Mouse (Mus musculus) kidney, adult 9 months (tissue): ENCODE measurements at regions not wholly inside any gene's neighbourhood (a gene's known extent, or its start where the extent isn't known, plus 50 kb on each side); places are given as distances from the start of the nearest gene placed in this dataset.
"Not testable (repeated sequence)": the region's sequence is repeated elsewhere in the genome, so short reads cannot be mapped to it uniquely, and the experiment has no call there.

Source experiments
- DNase-seq: peaks from one replicate; pipeline ENCODE4 v3.0.0; 2022

DNA sequence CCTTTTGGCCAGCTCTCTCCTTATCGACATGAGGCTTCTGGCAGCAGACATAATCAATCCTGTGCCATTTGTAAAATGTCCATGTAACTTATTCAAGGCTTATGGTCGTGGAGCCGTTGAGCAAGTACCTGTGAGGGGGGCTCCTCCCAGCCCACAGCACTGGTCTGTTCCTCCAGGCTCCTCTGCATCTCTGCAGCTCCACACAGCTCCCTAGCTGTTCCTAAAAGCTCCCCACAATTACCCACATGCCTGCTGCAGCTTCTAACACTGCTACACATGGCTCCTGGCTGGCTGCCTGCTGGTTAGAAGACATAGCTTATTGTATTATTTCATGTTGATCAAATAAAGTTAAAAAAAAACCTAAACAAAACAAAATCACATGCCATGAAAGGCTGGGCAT lies 77.9 kb downstream of the Tcp10c start:
- not testable (repeated sequence) for DNase-seq

DNA sequence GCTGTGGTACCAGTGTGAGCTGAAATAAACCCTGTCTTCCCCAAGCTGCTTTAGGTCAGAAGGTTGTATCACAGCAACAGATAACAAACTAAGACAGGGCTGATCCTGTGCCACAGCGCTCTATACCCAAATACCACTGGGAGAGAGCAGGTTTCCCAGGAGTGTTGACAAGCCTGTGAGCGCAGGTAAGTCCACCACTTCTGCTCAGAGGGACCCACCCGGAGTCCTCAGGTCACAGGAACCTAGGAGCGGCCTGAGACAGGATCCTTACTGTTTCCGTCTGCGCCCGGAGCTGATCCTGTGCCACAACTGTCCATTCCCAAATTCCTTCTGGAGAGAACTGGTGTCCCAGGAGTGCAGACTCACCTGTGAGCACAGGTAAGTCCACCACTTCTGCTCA lies 79.8 kb downstream of the Tcp10c start:
- not testable (repeated sequence) for DNase-seq

DNA sequence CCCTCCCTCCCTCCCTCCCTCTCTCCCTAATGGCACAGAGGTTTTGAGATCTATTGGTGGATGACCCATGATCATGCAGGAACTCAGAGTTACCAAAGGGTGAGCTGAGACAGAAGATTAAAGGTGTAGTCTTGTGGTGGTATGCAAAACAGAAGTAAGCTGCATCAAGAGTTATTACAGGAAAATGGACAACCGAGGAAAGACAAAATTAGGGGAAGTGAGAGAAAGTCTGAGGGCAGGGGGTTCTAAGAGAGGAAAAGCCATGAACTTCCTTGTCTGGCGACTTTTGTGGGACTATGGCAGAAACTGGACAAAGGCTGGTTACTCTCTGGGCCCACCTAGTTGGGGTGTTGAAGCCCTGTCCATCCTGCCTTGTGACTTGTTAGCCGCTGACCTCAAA lies 84.4 kb downstream of the Tcp10c start:
- not testable (repeated sequence) for DNase-seq

DNA sequence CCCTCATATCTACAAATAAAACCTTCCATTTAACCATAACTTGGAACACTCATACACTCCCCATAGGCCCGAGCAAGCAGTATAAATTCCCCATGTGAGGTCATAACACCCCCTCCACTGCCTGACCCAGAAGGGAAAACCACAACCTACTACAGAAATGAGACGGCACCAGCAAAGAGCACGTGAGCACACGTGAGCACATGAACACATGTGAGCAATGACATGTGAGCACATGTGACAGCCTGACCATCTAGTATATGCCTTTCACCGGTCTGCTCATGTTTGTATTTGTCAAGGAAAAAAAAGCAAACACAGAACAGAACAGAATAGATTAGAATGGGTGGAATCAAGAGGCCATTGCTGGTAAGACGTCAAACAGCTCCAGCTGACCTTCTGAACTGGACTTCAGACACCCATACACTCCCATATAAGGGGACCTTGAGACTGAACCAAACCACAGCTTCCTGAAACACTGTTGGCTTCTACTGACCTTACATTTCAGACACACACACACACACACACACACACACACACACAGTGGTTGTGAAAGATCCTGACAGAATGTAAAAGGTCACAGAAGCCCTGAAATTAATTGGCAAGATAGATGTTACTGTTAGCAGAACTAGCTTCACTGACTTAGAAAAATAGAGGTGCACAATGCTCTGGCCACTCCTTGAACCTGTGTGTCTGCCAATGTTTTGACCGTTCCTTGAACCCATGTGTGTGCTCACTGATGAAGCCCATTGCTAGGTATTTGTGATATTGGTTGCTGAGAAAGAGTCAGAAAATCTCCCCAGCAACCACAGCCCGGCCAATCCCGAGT lies 86.5 kb downstream of the Tcp10c start:
- DNase-seq, result peak; percentile 11

DNA sequence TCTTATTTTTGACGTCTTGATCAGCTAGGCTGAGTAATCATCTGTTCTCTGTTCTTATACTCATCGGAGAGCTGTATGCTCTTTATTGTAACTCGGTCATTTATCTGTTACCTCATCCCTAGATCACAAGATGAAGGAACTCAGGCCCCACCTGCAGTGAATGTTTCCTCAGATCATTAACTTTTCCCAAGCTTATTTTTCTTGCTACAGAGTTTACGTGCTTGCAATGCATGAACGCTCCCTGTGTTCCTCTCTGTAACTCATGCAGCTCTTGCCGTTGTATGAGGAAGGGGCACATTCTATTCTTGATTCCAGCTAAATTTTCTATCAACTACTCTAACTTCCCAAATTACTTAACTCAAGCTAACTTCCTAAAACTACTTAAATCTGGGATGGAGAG lies 87.9 kb downstream of the Tcp10c start:
- not testable (repeated sequence) for DNase-seq

DNA sequence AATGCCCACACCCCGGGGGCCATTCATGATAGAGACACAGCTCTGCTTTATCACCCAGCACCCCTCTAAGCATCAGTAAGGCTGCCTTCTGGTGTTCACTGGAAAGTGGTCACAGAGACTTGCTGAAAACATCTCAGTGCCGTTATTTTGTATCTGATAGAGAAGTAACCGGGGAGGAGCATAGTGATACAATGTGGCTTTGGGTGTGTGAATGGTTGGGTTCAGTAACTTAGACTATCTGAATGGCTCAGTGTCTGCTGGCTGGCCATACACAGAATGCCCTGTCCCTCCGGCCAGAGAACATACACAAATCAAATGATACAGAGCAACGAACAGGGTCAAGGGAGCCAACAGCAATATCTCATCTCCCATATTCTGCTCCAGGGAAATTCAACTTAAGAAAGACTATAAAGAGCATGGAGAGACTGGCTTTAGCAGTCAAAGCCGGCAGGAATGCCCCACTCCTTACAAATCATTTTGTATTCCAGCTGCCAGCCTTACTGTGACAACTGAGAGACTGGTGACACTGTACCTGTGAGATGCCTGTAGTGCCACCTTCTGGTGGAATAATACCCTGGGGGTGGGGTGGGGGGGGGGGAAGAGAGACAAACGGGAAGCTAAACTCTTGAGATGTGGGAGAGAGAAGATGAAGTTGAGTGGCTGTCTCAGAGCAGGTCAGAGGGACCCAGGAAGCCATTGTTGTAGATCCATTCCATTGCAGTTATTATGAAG lies 102.7 kb downstream of the Tcp10c start:
- not testable (repeated sequence) for DNase-seq

DNA sequence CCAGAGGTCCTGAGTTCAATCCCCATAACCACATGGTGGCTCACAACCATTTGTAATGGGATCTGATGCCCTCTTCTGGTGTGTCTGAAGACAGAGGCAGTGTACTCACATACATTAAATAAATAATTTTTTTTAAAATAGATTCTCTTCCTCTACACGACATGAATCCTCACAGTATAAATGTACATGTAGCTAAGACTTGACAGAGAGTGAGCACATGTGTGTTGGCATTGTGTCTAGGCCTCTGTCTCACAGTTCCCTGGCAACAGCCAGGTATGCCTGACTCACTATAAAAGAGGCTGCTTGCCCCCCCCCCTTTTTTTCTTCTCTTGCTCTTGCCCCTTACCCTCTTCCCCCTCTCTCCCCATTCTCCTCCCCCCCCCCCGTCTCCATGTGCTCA lies 103.6 kb downstream of the Tcp10c start:
- not testable (repeated sequence) for DNase-seq

DNA sequence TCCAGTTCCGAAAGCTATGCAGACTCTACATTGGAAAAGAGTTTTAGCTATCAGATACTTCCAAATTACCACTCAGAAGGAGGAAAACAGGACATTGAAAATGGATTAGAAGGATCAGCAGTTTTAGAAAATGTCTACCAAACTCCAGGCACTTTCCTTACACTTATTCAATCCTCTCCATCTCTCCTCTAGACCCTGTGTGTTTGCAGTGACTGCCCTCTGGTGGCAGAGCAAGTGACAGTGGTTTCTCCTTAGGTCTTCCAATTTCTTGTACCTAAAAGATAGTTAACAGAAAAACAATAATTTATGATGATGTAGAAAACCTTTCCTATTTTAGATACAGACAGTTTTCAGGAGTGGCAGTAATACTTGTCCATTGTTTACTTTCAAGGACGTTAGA lies 104.4 kb downstream of the Tcp10c start:
- DNase-seq, result not testable (repeated sequence)

DNA sequence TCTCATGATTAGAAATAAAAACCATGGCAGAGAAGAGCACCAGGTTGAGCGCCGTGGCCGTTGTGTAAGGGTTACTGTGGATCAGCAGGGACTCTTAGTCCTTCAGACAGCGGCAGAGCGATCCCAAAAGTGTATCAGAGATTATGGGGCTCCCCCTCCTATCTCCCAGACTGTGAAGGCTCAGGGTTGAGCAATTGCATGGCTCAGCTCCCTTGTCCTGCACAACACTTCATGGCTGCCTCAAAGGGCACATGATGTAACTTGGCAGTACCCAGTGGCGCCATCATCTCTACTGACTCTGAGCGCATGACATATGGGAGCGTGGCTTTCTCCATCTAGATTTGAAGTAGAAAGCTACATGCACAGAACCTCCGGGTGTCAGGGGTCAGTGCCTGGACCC lies 108.3 kb downstream of the Tcp10c start:
- not testable (repeated sequence) for DNase-seq

DNA sequence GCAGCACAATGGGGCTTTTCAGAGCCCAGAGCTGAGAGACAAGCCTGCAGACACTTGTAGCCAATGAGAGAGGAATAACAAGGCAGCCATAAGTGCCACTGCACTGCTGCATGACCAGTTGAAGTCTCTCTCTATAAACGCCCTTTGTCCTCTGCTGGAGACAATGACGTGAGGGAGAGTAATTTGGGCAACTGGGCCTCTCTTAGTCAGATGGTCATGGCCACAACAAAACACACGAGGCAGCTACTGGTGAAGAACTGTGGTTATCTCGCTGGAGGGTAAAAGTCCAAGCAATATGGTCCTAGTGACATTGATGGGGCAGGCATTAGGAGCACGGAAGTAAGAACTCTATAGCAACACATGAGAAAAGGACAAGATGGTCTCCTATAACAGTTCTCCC lies 111.5 kb downstream of the Tcp10c start:
- DNase-seq, result not testable (repeated sequence)

DNA sequence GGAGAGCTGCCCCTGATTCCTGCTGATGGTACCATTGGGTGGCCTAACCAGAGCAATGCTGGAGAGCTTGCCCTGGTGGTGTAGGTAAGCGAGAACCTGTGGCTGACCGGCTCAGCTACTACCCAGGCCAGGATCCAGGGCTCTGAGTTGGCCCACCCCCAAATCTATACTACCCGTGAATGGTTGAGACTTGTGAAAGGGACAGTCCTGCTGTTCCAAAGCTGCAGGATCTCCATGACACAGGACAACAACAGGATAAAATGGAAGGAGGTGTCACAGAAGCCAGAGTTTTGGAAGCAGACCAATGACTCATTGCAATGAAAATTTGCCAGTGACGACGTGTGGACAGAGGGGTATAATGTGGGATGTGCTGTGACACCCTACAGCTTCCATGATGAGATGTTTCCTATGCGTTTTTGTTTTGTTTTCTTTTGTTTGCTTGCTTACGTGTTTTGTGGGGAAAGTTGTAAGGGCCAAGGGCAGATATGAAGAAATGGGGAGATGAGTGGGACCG lies 115.6 kb downstream of the Tcp10c start:
- not testable (repeated sequence) for DNase-seq

DNA sequence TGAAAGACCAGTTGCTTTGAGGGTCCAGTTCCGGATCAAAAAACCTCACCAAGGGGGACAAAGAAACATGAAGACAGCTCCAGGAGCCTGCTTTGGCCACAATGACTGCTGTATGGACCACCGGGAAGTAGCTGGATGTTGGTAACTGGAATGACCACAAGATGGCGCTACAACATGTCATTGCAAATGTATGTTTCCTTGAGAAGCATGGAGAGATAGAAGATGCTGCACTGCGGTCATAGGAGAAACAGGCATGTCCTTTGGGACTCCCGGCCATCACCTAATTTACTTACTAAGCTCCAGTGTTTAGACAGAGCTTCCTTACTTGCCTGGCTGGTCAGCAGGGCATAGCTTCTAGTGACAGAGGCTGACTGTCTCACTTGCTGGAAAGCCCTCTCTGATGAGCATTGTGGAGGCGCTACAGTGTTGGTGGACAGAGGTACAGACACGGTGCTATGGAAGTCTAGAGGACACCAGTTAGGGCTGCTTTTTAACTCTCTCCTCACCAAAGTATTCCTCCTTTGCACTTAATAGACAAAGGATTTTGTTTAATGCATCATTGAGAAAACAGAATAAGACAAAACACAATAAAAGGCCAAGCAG lies 118.2 kb downstream of the Tcp10c start:
- DNase-seq, result peak; percentile 78

DNA sequence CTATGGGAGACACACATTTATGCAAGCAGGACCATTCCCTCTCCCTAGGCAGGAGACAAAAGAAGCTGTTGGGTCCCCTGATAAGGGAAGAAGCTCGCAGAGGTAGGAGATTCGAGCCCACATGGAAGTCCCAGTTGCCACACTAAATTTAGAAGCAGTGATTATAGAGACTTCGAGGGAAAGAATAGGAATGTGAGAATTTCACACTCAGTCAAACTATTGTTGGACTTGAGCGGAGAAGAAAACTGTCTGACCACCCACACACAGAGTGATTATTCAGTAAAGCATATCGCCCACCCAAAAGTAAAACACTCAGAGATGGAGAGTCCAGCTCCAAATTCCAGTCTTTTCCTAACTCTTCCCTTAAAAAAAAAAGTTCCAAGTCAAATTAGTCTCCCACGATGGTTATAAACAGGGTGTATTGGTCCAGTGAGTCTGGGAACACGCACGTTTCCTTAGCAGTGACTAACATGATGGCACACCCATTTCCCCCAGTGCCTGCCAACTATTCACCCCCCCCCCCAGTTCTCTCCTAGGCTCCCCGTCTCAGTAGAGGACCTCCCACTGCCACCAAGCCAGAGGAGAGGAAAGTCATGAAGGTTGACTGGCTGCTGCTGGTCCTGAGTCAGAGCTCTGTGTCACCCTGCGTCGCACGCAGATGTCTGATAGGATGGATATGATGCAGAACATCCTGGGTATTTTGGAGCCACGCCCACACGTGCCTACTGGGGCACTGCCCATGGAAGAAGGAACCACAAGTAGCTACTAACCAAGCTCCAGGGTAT lies 120.1 kb downstream of the Tcp10c start:
- DNase-seq, result peak; percentile 25

DNA sequence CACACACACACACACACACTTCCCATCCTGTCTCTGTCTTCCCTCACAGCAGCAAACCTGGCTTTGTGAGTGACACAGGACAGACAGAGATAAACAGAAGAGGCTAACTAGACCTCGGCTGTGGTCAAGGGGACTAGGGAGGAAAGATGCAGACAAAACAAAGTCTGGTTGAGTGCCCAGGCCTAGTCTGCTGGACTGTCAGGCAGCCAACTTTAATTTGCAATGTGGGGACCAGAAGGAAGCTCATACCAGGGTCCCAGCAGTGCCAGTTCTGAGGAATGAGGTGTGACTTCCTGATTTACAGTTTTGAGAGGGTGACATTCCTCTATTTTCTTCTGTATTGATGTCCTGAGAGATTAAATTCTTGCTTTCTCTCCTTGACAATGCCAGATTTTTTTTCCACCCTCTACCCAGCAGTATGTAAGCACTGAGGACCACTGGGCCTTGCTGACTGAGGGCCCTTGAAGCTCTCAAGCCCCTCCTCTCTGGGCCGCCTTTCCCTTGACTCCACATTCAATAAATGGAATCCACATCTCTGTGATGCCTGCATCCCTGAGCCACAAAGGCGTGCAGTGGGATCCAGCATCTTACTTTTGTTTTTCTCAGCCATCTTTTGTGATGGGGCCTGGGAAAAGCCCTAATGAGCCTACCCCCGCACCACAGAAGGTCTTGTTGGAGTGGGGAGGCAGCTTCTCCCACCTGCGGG lies 124.6 kb downstream of the Tcp10c start:
- DNase-seq, result no peak

DNA sequence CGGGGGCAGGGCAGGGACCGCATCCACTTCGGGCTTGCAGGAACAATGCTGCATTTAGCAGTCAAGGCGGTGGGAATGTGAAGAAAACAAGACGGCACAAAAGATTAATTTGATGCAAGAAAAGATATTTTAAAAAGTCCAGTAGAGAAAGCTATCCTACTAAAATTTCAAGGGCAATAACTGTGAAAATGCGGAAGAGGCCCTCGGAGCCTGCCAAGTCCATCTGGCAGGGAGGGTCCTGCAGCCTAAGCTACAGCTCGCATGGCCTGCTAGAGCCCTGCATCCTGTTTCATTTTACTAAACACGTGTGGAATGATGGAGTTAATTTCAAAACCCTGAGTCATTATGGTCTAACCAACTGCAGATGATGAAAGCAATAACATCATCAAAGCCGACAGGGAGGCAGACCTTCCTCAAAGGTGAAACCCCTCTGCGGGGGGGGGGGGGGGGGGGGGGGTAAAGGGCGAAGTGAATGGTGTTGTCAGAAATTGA lies 125.2 kb downstream of the Tcp10c start:
- DNase-seq, result no peak

DNA sequence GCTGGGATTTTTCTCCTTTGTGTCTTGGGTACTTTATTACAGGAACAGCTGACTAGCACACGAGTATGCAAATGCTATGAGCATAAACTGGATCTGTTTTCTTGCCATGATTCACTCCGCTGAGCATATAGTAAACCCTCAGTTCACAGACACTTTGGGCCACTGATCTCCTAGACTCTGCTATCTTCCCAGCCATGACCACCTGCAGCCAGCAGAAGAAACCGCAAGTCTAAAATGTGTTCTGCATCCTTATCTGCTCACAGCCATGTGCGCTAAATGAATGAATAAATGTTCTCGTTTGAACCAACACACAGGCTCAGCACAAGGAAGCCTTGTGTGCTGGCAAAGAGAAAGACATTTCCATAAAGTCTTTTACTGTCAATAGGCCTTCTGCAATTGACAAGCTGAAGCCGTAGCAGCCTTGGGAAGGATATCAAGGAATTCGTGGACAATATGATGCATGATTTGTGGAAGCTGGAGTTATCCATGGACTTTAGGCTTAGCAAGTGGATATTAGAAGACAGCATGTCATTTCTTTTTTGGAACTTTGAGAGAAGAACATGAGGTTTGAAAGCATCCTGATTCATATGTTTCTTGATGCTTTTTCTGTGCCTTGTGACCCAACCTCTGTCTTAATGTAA lies 127.2 kb downstream of the Tcp10c start:
- no peak for DNase-seq

DNA sequence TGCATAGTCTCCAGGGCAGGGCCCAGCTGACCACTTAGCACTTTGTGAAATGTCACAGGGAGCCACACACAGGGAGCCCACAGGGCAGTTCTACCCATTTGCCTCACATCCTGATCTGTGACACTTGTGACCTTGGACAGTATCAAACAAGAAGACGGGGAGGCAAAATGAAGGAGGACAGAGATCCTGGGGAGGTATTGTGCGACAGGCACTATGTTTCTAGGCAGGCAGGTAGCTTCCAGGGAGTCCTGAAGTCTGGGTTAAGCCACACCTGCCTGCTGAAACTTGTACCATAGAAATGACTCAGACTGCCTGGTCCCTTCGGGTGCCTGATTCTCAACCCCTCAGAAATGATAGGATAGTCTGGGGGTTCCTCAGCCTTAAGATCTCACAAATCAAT lies 127.8 kb downstream of the Tcp10c start:
- no peak for DNase-seq

DNA sequence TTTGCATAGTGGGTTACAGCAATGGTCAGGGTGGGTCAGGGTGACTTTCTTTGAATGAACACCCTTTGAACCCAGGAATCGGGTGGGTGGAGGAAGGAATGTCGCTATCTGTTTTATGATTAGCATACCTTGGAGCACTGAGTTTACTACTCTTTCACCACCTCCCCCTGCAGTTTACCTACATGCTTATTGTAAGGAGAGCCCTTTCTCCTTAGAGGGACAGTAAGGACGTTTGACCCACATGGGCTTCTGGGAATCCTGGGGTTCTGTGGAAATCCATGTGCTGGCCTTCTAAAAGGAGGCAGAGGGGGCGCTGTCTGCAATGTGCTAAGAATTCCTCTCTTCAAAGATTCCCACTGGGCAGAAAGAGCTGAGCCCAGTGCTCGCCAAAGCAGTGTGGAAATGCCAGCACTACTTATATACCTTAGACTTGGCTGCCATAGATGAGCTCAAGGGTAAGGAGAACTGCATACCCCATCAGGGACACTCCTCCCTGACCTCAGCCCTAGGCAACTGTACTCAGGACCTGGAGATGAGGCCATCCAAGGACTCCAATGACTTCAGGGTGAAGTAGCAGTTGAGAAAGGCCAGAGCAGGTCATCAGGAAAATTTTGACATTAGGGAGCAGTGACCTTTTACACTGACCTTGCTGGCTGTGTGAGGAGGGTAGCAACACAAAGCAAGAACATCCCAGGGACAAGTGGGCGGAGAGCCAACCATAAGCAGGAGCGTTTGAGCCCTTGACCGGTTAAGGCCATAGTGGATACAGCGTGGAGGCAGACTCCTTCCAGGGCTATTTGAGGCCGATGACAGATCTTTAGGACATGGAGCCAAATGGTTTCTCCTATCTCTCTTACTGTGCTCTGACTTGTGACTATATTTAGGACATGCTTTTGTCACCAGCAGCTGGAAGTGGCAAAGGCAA lies 133.2 kb downstream of the Tcp10c start:
- DNase-seq, result no peak

DNA sequence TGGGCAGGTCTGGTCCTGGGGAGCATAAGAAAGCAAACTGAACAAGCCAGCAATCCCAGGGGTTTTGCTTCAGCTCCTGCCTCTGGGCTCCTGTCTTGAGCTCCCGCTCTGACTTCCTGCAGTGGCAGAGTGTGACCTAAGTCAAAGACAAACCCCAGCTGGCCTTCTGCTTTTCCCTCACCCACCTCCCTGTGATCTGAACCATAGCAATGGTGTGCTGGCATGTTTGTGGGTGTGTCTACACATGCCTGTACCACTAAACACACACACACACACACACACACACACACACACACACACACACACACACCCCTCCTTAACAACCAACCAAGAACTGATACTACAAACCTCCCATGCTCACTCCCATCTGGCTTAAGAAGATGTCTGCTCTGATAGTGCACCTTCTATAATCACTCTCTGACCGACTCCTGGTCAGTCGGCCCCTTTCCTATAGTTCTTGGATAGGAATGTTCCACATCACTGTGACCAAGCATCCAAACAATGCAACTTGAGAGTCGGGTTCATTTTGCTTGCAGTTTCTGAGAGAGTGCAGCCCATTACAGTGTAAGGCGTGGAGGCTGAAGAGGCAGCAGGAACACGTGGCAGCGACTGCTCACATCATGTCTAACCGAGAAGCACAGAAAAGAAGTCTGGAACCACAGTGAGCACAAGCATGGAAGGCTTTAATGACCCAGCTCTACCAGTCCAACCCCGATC lies 134.4 kb downstream of the Tcp10c start:
- no peak for DNase-seq

DNA sequence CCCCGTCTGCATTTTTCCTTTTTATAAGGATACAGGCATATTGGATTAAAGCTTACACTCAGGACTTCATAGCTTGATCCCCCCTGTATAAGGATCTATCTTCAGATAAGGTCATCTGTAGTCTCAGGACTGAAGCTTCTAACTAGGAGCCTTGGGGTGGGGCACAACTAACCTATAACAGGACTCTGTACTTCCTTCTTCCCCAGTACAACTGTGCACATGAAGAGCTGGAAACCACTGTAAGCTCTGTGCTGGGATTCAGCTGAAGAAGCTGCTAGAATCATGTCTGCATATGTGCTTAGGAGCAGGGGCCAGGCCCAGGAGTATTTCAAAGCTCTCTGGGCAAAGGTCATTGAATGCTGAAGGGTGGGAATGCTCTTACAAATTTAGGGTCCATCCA lies 137.9 kb downstream of the Tcp10c start:
- not testable (repeated sequence) for DNase-seq
